27 mouse cellular contexts compared by ENCODE assay signal in genomic region chr3:27081229-27082060, GRCm38 (mm10).
DNase-seq lines count a peak whose midpoint lies in the region; ATAC-seq and TF ChIP-seq lines count a peak whose summit lies in the region.
"Had no signal": no experiment of that assay in that cellular context is flagged by ENCODE, and none has a peak within 500 bp of the region (broad histone marks: within the 10 kb centered on the region; RNA-seq: fewer than 3 reads in every experiment).

No protein-coding gene starts in this region.

- H3K4me2 ChIP-seq in heart, postnatal 0 days (ENCODE audit: low read depth, low read length): no peak overlapping the region
- no peak overlapping the region for H3K4me2 ChIP-seq in neural tube, embryonic 15.5 days
- H3K4me2 ChIP-seq: forebrain, embryonic 13.5 days; hindbrain, embryonic 12.5 days; limb, embryonic 12.5 days; liver, embryonic 11.5 days; neural tube, embryonic 13.5 days had no signal

- H3K27me3 ChIP-seq in heart, postnatal 0 days (ENCODE audit: control insufficient read depth, insufficient read depth, low read length): no peaks in the 10 kb centered on the region
- H3K27me3 ChIP-seq in heart, adult 2 months (ENCODE audit: control insufficient read depth, insufficient read depth, low read length): no peaks in the 10 kb centered on the region
- H3K27me3 ChIP-seq in neural tube, embryonic 15.5 days (replicated peaks): no peaks in the 10 kb centered on the region
- H3K27me3 ChIP-seq: forebrain, embryonic 13.5 days; hindbrain, embryonic 12.5 days; limb, embryonic 12.5 days; neural tube, embryonic 13.5 days had no signal

- WGBS in heart, postnatal 0 days: 46% methylated on average over 13 of the region's 13 CpGs
- 71% methylated on average over 13 of the region's 13 CpGs for WGBS in heart, adult 2 months
- WGBS in neural tube, embryonic 15.5 days: 92% methylated on average over 13 of the region's 13 CpGs

- peaks cover 5% of the 10 kb centered on the region; the same call in 1 of the 2 replicates for H3K36me3 ChIP-seq in heart, postnatal 0 days (replicated peaks; ENCODE audit: control insufficient read depth, insufficient read depth, low read length)
- no peaks in the 10 kb centered on the region for H3K36me3 ChIP-seq in heart, adult 2 months (ENCODE audit: control insufficient read depth, insufficient read depth, low read length)
- no peaks in the 10 kb centered on the region for H3K36me3 ChIP-seq in neural tube, embryonic 15.5 days
- H3K36me3 ChIP-seq: hindbrain, embryonic 12.5 days; neural tube, embryonic 13.5 days had no signal

- H3K4me1 ChIP-seq in heart, postnatal 0 days (ENCODE audit: control insufficient read depth, insufficient read depth): no peaks in the 10 kb centered on the region
- no peaks in the 10 kb centered on the region for H3K4me1 ChIP-seq in heart, adult 2 months (ENCODE audit: control insufficient read depth, insufficient read depth, low read length)
- H3K4me1 ChIP-seq in neural tube, embryonic 15.5 days: no peaks in the 10 kb centered on the region
- H3K4me1 ChIP-seq: forebrain, embryonic 13.5 days; hindbrain, embryonic 12.5 days; midbrain, embryonic 10.5 days; neural tube, embryonic 13.5 days had no signal

- no peak overlapping the region for H3K4me3 ChIP-seq in heart, postnatal 0 days (ENCODE audit: low read depth, low read length)
- H3K4me3 ChIP-seq in heart, adult 2 months: no peak overlapping the region
- no peak overlapping the region for H3K4me3 ChIP-seq in neural tube, embryonic 15.5 days (replicated peaks)
- H3K4me3 ChIP-seq: forebrain, embryonic 13.5 days; hindbrain, embryonic 12.5 days; left cerebral cortex, adult 2 months; limb, embryonic 12.5 days; midbrain, embryonic 10.5 days; neural tube, embryonic 13.5 days had no signal

- H3K9me3 ChIP-seq in heart, postnatal 0 days (replicated peaks; ENCODE audit: control insufficient read depth, low read length): no peaks in the 10 kb centered on the region
- no peaks in the 10 kb centered on the region; the same call in 1 of the 2 replicates for H3K9me3 ChIP-seq in neural tube, embryonic 15.5 days (replicated peaks)
- H3K9me3 ChIP-seq: forebrain, embryonic 13.5 days; G1E; hindbrain, embryonic 12.5 days; limb, embryonic 12.5 days; midbrain, embryonic 10.5 days; neural tube, embryonic 13.5 days had no signal

- ATAC-seq in heart, postnatal 0 days (ENCODE audit: insufficient read depth, low read depth): peak; percentile 76
- peak; percentile 87 for ATAC-seq in megakaryocyte, adult 5-6 weeks (ENCODE audit: poor library complexity, severe bottlenecking)
- ATAC-seq in neural tube, embryonic 15.5 days (ENCODE audit: low FRiP score): no peak
- ATAC-seq: forebrain, embryonic 13.5 days; midbrain, embryonic 16.5 days had no signal

- intact Hi-C loops in heart, adult 2 months (cut with DNase I): no loop called here

- TF ChIP-seq POLR2A in heart, adult 2 months (IDR thresholded peaks at IDR 0.05; ENCODE audit: insufficient read depth, low read depth, low read length): no peak

- TF ChIP-seq CTCF in heart, postnatal 0 days (IDR thresholded peaks at IDR 0.05; ENCODE audit: low read depth): no peak
- TF ChIP-seq CTCF in heart, adult 2 months (IDR thresholded peaks at IDR 0.05): no peak

- no peaks in the 10 kb centered on the region for H3K79me2 ChIP-seq in heart, adult 2 months (replicated peaks; ENCODE audit: control insufficient read depth, insufficient read depth, low read length)

- H3K27ac ChIP-seq in heart, postnatal 0 days (ENCODE audit: low read depth): no peak overlapping the region
- H3K27ac ChIP-seq in heart, adult 2 months: no peak overlapping the region
- H3K27ac ChIP-seq in neural tube, embryonic 15.5 days (replicated peaks): no peak overlapping the region
- H3K27ac ChIP-seq: forebrain, embryonic 13.5 days; hindbrain, embryonic 12.5 days; left cerebral cortex, adult 2 months; limb, embryonic 12.5 days; macrophage; midbrain, embryonic 10.5 days; neural tube, embryonic 13.5 days had no signal

- H3K9ac ChIP-seq in heart, postnatal 0 days (replicated peaks; ENCODE audit: low read depth, low read length): no peak overlapping the region
- H3K9ac ChIP-seq in heart, adult 2 months (ENCODE audit: low read depth, low read length): no peak overlapping the region
- no peak overlapping the region for H3K9ac ChIP-seq in neural tube, embryonic 15.5 days (replicated peaks)
- H3K9ac ChIP-seq: forebrain, embryonic 13.5 days; hindbrain, embryonic 12.5 days; limb, embryonic 12.5 days; neural tube, embryonic 13.5 days had no signal

- no peak for TF ChIP-seq EP300 in heart, postnatal 0 days (IDR thresholded peaks at IDR 0.05; ENCODE audit: low read depth)
- no peak for TF ChIP-seq EP300 in heart, adult 2 months (IDR thresholded peaks at IDR 0.05; ENCODE audit: insufficient read depth, low read depth, low read length)

- no peak for DNase-seq in heart, postnatal 0 days (ENCODE audit: low spot score)
- no peak for DNase-seq in heart, adult 2 months
- DNase-seq in retina, postnatal 1 day: peak; percentile 11
- DNase-seq in retina, embryonic 14.5 days (ENCODE audit: low spot score): no peak
- DNase-seq in left cerebral cortex, adult 11 months (ENCODE audit: low spot score): no peak
- DNase-seq: adrenal gland, adult 8-10 months; cerebellum, adult 8-10 months; cerebellum, postnatal 25 days; gastrocnemius, postnatal 14 days; heart, postnatal 10 days; kidney, adult 11 months; kidney, postnatal 14 days; layer of hippocampus, adult 9-11 months; right cerebral cortex, postnatal 25 days; thymus, postnatal 25 days had no signal
